ENCODE assay signal across 16 mouse cellular contexts in the genomic region with DNA sequence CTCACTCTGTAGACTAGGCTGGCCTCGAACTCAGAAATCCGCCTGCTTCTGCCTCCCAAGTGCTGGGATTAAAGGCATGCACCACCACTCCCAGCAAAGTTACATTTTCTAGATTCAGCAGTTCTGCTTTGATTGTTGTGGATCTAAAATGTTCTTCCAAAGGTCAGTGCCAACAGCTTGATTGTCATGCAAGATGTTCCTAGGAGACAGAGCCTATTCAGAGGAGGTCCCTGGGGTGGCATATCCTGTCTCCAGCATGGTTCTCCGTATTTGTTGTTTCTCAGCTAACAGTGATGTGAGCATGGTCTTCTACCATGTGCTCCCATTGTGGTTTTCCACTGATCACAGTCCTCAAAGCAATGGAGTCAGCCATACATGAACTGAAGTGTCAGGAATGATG.
"Had no signal": no experiment of that assay in that cellular context is flagged by ENCODE, and none has a peak within 500 bp of the region (broad histone marks: within the 10 kb centered on the region; RNA-seq: fewer than 3 reads in every experiment).

No protein-coding gene starts in this region.

- H3K27me3 ChIP-seq: neural tube, embryonic 13.5 days; neural tube, embryonic 15.5 days; stomach, embryonic 15.5 days had no signal

- H3K4me3 ChIP-seq: neural tube, embryonic 13.5 days; neural tube, embryonic 15.5 days; stomach, embryonic 15.5 days had no signal

- H3K4me1 ChIP-seq: neural tube, embryonic 13.5 days; neural tube, embryonic 15.5 days; stomach, embryonic 15.5 days had no signal

- H3K9ac ChIP-seq: neural tube, embryonic 13.5 days; neural tube, embryonic 15.5 days; stomach, embryonic 15.5 days had no signal

- H3K36me3 ChIP-seq: neural tube, embryonic 13.5 days; neural tube, embryonic 15.5 days; stomach, embryonic 15.5 days had no signal

- H3K4me2 ChIP-seq: neural tube, embryonic 13.5 days; neural tube, embryonic 15.5 days; stomach, embryonic 15.5 days had no signal

- H3K9me3 ChIP-seq: neural tube, embryonic 13.5 days; neural tube, embryonic 15.5 days; stomach, embryonic 15.5 days had no signal

- H3K27ac ChIP-seq: neural tube, embryonic 13.5 days; neural tube, embryonic 15.5 days; stomach, embryonic 15.5 days; stomach, postnatal 0 days had no signal

- DNase-seq: retina, postnatal 1 day; right cerebral cortex, adult 18-20 months; right cerebral cortex, postnatal 14 days; right cerebral cortex, postnatal 25 days; right cerebral cortex, postnatal 4 days; spleen, adult 18-20 months; thymus, adult 18-20 months; thymus, adult 2 months; thymus, postnatal 14 days; thymus, postnatal 25 days; thymus, postnatal 36 days; thymus, postnatal 4 days had no signal
